Mouse (Mus musculus): ENCODE measurements around the gene Fam81b. TPM values are rescaled to one million over a fixed set of nuclear protein-coding genes. Genes with fewer than 3 reads are reported as not detected.

The Fam81b gene
- polyA plus RNA-seq, 1 experiment = not detected

- Histone ChIP-seq H3K27me3 (ENCODE audit: control insufficient read depth, insufficient read depth, low read length) (no peaks in the 10 kb centered on the region), H3K4me3 (ENCODE audit: extremely low read depth, insufficient read depth, insufficient read length) (no peak overlapping the region), H3K4me1 (ENCODE audit: control insufficient read depth, insufficient read depth, insufficient read length) (no peaks in the 10 kb centered on the region), H3K36me3 (ENCODE audit: control insufficient read depth, insufficient read depth, low read length) (no peaks in the 10 kb centered on the region), H3K27ac (ENCODE audit: insufficient read depth, low read length) (peak overlapping the region; percentile 1; the same call in 1 of the 2 replicates)
- 21% methylated on average over 3 of the region's 3 CpGs for WGBS
- no peak for TF ChIP-seq CTCF (IDR thresholded peaks at IDR 0.05; ENCODE audit: extremely low read depth, insufficient read depth, insufficient read length, insufficient replicate concordance)
- TF ChIP-seq POLR2A (IDR thresholded peaks at IDR 0.05; ENCODE audit: low read depth, low read length) = no peak
- peak in 1 of 2 experiments; percentile 5 for DNase-seq (ENCODE audit: low read depth in 1 of 2, low spot score in 2 of 2)
These were observed 48.5 kb downstream of the Fam81b start for GRCm38 (mm10) chr13:76256350-76256749.

- 87% methylated on average over 7 of the region's 7 CpGs for WGBS
- H3K4me1 ChIP-seq (ENCODE audit: control insufficient read depth, insufficient read depth, insufficient read length) = no peaks in the 10 kb centered on the region
- no peak overlapping the region for H3K4me3 ChIP-seq (ENCODE audit: extremely low read depth, insufficient read depth, insufficient read length)
- no peaks in the 10 kb centered on the region for H3K27me3 ChIP-seq (ENCODE audit: control insufficient read depth, insufficient read depth, low read length)
- no peak for DNase-seq (ENCODE audit: low read depth in 1 of 2, low spot score in 2 of 2)
- TF ChIP-seq POLR2A (IDR thresholded peaks at IDR 0.05; ENCODE audit: low read depth, low read length) = no peak
- TF ChIP-seq CTCF (IDR thresholded peaks at IDR 0.05; ENCODE audit: extremely low read depth, insufficient read depth, insufficient read length, insufficient replicate concordance) = no peak
- no peak overlapping the region for H3K27ac ChIP-seq (ENCODE audit: insufficient read depth, low read length)
- H3K36me3 ChIP-seq (ENCODE audit: control insufficient read depth, insufficient read depth, low read length) = no peaks in the 10 kb centered on the region
These were observed 54.8 kb downstream of the Fam81b start for GRCm38 (mm10) chr13:76250092-76250491.

- no peaks in the 10 kb centered on the region for H3K27me3 ChIP-seq (ENCODE audit: control insufficient read depth, insufficient read depth, low read length)
- H3K4me1 ChIP-seq (ENCODE audit: control insufficient read depth, insufficient read depth, insufficient read length) = no peaks in the 10 kb centered on the region
- no peak for DNase-seq (ENCODE audit: low read depth in 1 of 2, low spot score in 2 of 2)
- H3K36me3 ChIP-seq (ENCODE audit: control insufficient read depth, insufficient read depth, low read length) = no peaks in the 10 kb centered on the region
- 61% methylated on average over 1 of the region's 1 CpGs for WGBS
- no peak overlapping the region for H3K27ac ChIP-seq (ENCODE audit: insufficient read depth, low read length)
- no peak overlapping the region for H3K4me3 ChIP-seq (ENCODE audit: extremely low read depth, insufficient read depth, insufficient read length)
- no peak for TF ChIP-seq POLR2A (IDR thresholded peaks at IDR 0.05; ENCODE audit: low read depth, low read length)
- no peak for TF ChIP-seq CTCF (IDR thresholded peaks at IDR 0.05; ENCODE audit: extremely low read depth, insufficient read depth, insufficient read length, insufficient replicate concordance)
These were observed 55.8 kb downstream of the Fam81b start for GRCm38 (mm10) chr13:76249066-76249465.

- no peak overlapping the region for H3K27ac ChIP-seq (ENCODE audit: insufficient read depth, low read length)
- WGBS = 49% methylated on average over 2 of the region's 2 CpGs
- DNase-seq (ENCODE audit: low read depth in 1 of 2, low spot score in 2 of 2) = no peak
- no peaks in the 10 kb centered on the region for H3K36me3 ChIP-seq (ENCODE audit: control insufficient read depth, insufficient read depth, low read length)
- TF ChIP-seq CTCF (IDR thresholded peaks at IDR 0.05; ENCODE audit: extremely low read depth, insufficient read depth, insufficient read length, insufficient replicate concordance) (no peak), POLR2A (IDR thresholded peaks at IDR 0.05; ENCODE audit: low read depth, low read length) (no peak)
- H3K4me1 ChIP-seq (ENCODE audit: control insufficient read depth, insufficient read depth, insufficient read length) = no peaks in the 10 kb centered on the region
- no peak overlapping the region for H3K4me3 ChIP-seq (ENCODE audit: extremely low read depth, insufficient read depth, insufficient read length)
- H3K27me3 ChIP-seq (ENCODE audit: control insufficient read depth, insufficient read depth, low read length) = no peaks in the 10 kb centered on the region
These were observed 89.5 kb downstream of the Fam81b start for GRCm38 (mm10) chr13:76215397-76215796.

GRCm38 (mm10) chr13:76214928-76215327 is 89.9 kb downstream of the Fam81b start:
- H3K4me1 ChIP-seq (ENCODE audit: control insufficient read depth, insufficient read depth, insufficient read length) = no peaks in the 10 kb centered on the region
- 83% methylated on average over 2 of the region's 2 CpGs for WGBS

GRCm38 (mm10) chr13:76199943-76200342 is 104.9 kb downstream of the Fam81b start:
- TF ChIP-seq CTCF (IDR thresholded peaks at IDR 0.05; ENCODE audit: extremely low read depth, insufficient read depth, insufficient read length, insufficient replicate concordance) = no peak
- no peak for TF ChIP-seq POLR2A (IDR thresholded peaks at IDR 0.05; ENCODE audit: low read depth, low read length)
- 95% methylated on average over 4 of the region's 4 CpGs for WGBS
- Histone ChIP-seq H3K27me3 (ENCODE audit: control insufficient read depth, insufficient read depth, low read length) (no peaks in the 10 kb centered on the region), H3K36me3 (ENCODE audit: control insufficient read depth, insufficient read depth, low read length) (no peaks in the 10 kb centered on the region), H3K4me3 (ENCODE audit: extremely low read depth, insufficient read depth, insufficient read length) (no peak overlapping the region), H3K4me1 (ENCODE audit: control insufficient read depth, insufficient read depth, insufficient read length) (peaks cover 4% of the 10 kb centered on the region), H3K27ac (ENCODE audit: insufficient read depth, low read length) (no peak overlapping the region)
- no peak for DNase-seq (ENCODE audit: low read depth in 1 of 2, low spot score in 2 of 2)

More at GRCm38 (mm10) chr13:76214928-76215327, 89.9 kb downstream of the Fam81b start:
- H3K36me3 ChIP-seq (ENCODE audit: control insufficient read depth, insufficient read depth, low read length) = no peaks in the 10 kb centered on the region
- H3K4me3 ChIP-seq (ENCODE audit: extremely low read depth, insufficient read depth, insufficient read length) = no peak overlapping the region
- TF ChIP-seq POLR2A (IDR thresholded peaks at IDR 0.05; ENCODE audit: low read depth, low read length) (no peak), CTCF (IDR thresholded peaks at IDR 0.05; ENCODE audit: extremely low read depth, insufficient read depth, insufficient read length, insufficient replicate concordance) (no peak)
- no peaks in the 10 kb centered on the region for H3K27me3 ChIP-seq (ENCODE audit: control insufficient read depth, insufficient read depth, low read length)
- no peak overlapping the region for H3K27ac ChIP-seq (ENCODE audit: insufficient read depth, low read length)
- no peak for DNase-seq (ENCODE audit: low read depth in 1 of 2, low spot score in 2 of 2)

- TF ChIP-seq CTCF (IDR thresholded peaks at IDR 0.05; ENCODE audit: extremely low read depth, insufficient read depth, insufficient read length, insufficient replicate concordance) = no peak
- no peak for TF ChIP-seq POLR2A (IDR thresholded peaks at IDR 0.05; ENCODE audit: low read depth, low read length)
- WGBS = 58% methylated on average over 3 of the region's 3 CpGs
- H3K27me3 ChIP-seq (ENCODE audit: control insufficient read depth, insufficient read depth, low read length) = no peaks in the 10 kb centered on the region
- no peak overlapping the region for H3K4me3 ChIP-seq (ENCODE audit: extremely low read depth, insufficient read depth, insufficient read length)
- peaks cover 4% of the 10 kb centered on the region for H3K4me1 ChIP-seq (ENCODE audit: control insufficient read depth, insufficient read depth, insufficient read length)
- H3K27ac ChIP-seq (ENCODE audit: insufficient read depth, low read length) = no peak overlapping the region
- no peak for DNase-seq (ENCODE audit: low read depth in 1 of 2, low spot score in 2 of 2)
- H3K36me3 ChIP-seq (ENCODE audit: control insufficient read depth, insufficient read depth, low read length) = no peaks in the 10 kb centered on the region
These were observed 107.5 kb downstream of the Fam81b start for GRCm38 (mm10) chr13:76197297-76197848.
